Mouse (Mus musculus): ENCODE results near the gene Bbs2.
"Not testable (repeated sequence)": the region's sequence is repeated elsewhere in the genome, so short reads cannot be mapped to it uniquely, and the experiment has no call there.

The Bbs2 gene

GRCm38 (mm10) chr8:94098996-94099395 is 268 bp upstream of the Bbs2 start:
- in situ Hi-C loops (cut with MboI): no loop called here

DNA sequence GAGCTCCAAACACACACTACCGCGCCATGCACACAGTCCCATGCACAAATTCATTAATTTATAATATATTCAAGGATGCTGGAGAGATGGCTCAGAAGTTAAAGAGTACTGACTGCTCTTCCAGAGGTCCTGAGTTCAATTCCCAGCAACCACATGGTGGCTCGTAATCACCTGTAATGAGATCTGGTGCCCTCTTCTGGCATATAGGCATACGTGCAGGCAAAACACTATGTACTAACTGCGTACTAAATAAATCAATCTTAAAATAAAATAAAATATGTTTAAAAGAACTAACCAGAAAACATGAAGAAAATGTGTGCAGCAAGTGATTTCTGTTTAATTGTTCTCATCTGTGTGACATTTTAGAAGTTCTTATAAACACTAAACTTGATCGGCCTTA is 4.4 kb downstream of the Bbs2 start:
- in situ Hi-C loops (cut with MboI): no loop called here

DNA sequence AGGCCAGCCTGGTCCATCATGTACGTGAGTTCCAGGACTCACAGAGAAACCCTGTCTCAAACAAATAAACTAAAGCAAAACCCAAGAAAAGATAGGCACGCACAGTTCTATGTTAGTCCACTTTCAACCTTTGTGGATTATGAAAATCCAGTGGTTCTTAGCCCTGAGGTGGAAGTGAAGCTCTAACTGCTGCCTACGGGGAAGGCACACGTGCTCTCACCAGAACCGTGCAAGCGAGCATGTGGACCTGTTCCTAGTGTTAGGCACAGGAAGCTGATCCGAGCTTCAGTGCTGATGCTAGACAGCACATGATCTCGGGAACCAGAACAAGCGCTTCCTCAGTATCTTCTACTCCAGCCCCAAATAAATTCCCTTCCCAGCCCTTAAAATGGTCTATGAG is 5.9 kb downstream of the Bbs2 start:
- in situ Hi-C loops (cut with MboI): no loop called here

DNA sequence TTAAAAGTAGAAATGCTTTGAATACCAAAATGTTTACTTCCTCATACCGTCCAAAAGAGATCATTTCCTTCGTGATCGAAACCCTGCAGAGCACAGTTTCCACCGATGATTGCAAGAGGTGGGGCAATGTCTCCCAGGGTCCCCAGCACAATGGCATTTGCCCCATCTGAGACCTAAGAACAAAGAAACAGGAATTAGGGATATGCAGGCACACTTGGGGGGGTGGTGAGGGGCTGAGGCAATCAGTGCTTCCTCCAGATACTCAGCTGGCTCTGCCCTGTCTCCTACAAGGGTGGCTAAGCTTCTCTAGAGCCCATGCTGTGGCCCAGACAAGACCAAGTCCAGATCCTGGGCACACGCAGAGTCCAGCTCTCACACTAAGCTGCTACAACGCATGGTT is 9.0 kb downstream of the Bbs2 start:
- in situ Hi-C loops (cut with MboI): no loop called here

DNA sequence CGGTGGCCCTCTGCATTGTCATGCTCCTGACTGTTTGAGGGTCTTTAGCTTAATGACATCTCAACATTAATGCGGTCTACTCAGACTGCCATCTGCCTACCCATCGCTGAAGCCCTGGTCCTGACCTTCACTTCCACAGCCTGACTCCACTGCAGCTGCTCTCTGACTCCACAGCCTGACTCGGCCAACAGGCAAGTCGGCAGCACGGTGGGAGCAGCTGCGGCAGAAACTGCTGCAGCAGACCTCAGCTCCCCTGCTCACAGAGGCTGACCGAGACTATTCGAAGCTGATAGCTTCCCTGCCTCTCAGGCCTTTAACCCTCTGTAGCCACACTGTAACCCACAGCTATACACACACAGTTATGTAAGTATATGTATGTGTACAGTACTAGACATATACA is 10.8 kb downstream of the Bbs2 start:
- in situ Hi-C loops (cut with MboI): no loop called here

DNA sequence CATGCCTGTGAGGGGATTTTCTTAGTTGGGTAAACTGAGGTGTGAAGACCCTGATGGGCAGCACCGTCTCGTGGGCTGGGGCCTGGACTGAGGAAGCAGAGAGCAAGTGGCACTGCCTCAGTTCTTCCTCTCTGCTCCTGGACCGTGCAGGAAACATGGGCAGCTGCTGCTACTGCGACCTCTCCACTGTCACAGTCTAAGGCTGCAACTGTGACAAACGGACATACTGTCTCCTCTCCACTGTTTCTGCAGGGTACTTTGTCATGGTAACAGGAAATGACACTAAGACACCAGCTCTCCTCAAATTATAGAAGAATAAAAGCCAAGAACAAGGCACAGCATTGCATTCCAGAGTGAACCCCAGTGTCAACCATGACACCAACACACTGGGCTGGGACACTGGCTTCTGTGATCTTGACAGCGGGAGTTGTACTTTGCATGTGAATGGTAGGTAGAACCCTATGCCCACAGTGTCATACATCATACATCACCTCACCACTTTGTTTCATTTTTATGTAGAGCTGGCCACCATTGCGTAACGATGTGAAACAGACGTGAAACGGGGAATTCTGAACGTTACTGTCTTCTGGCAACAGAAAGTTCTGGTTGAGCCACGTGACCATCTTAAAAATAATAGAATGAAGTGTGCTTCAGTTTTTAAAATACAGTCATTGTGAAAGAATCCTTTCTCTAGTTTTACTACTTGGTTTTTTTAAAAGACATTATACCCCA is 22.1 kb downstream of the Bbs2 start:
- in situ Hi-C loops (cut with MboI): no loop called here

- in situ Hi-C loops (cut with MboI): no loop called here
These were observed 29.9 kb downstream of the Bbs2 start for GRCm38 (mm10) chr8:94068793-94069192.

DNA sequence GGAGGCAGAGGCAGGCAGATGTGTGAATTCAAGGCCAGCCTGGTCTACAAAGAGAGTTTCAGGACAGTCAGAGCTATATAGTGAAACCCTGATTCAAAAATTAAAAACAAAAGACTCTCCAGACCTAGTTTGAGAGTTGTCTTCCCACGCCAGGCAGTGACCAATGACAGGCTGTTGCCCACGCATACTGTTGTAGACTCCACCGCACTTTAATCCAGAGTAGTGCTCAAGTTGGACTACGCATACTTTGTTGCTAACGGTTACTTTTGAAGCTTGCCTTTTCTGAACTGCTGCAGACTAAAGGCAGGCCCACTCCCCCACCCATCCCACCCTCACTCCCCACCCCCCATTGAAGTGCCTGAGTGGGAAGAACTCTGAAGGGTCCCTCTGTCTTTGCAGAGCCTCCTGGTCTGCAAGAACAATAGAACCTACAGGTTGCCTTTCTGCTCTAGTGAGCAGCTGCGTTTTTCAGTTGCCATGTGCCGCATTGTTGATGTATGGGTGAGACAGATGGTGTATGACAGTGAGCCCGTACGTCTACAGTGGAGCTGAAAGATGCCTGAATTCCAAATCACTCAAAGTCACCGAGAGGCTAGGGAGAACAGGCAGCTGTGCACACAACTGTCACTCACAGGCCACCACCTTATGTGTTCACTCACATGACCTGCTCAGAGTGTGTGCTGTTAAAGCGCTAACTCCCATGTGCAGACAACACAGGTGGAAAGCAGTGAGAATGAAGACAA is 32.4 kb downstream of the Bbs2 start:
- in situ Hi-C loops (cut with MboI): no loop called here

- in situ Hi-C loops (cut with MboI): no loop called here
These were observed 41.4 kb downstream of the Bbs2 start for GRCm38 (mm10) chr8:94057157-94057854.

DNA sequence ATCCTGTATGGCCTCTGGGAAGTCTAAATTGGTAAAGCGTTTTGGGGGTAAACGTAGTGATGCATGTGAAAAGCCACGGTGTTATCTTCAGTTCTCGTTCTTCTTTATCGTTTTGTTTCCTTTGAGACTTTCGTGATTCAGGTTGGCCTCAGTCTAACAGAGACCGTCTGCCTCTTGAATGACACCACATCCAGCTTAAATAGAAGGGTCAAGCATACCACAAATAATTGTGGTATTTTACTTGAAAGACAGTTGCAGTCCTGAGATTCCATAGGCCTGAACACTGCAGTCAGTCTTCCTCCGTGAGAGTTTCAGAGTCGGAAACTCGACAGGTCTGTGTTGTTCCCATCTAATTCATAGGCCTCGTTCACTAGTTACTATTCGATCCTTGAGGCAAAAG is 46.0 kb downstream of the Bbs2 start:
- in situ Hi-C loops (cut with MboI): no loop called here

- in situ Hi-C loops (cut with MboI): no loop called here
These were observed 50.9 kb downstream of the Bbs2 start for GRCm38 (mm10) chr8:94047845-94048244.

- in situ Hi-C loops (cut with MboI): no loop called here
These were observed 60.9 kb downstream of the Bbs2 start for GRCm38 (mm10) chr8:94037806-94038205.

DNA sequence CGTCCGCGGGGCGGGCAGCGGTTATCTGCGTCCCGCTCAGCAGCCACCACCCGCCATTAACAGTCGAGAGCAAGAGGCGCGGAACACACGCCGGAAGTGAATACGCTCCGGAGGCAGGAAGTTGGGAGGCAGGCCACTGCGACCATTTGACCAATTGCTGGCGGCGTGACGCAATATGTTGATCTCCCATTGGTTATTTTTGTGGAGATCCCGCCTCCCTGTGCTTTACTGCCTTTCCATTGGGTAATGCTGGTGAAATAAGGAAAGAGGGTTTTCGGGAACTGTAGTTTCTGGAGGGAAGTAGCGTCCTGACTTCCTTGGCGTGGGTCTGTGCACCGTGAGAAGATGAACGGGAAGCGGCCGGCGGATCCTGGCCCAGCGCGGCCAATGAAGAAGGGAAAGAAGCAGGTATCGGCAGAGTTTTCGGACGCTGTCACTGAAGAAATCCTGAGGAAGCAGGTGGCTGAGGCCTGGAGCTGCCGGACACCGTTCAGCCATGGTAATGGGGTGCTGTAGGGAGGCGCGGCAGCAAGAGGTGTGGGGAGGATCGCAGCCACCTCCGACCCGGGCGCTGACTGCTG is 61.7 kb downstream of the Bbs2 start, which contains the start of the genes Nudt21 and Ogfod1:
Gene Nudt21, minus strand, starts transcription at position 88 of the 581 bp plus-strand sequence.
Gene Ogfod1, plus strand, starts transcription at position 255 of the 581 bp plus-strand sequence.
- in situ Hi-C loops (cut with MboI): no loop called here

DNA sequence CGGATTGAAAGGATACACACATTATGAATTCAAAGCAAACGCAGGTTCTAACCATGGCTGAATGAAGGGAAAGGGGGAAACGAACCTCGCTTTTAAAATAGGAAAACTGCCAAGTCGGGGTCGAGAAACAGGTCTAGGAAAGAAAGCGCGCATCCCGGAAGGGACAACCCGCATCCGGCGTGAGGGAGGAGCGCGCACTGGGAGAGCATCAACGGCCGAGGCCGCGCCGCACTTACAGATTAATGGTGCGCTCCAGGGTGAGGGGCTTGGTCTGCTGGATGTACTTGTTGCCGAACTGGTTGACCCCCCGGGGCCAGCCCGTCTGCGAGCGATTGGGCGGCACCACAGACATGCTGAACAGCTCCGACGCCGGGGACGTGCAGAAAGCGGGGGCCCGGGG is 62.2 kb downstream of the Bbs2 start:
- in situ Hi-C loops (cut with MboI): not testable (repeated sequence)

DNA sequence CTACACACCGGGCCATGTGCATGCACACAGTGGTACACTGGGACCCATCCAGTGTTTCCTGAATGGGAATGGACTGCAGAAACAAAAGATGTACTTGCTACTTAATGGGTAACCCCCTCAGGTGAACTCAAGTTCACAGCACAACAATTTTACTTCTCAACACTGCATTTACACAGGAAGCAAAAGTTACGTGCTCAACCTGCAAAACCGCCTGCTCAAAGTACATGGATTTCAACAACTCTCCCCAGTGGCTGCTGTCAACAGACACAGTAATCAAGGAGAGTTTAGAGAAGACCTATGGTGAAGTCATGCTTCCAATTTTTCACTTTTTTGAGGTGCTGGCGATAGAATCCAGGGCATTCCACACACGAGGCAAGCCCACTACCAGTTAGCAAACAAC is 63.5 kb downstream of the Bbs2 start:
- in situ Hi-C loops (cut with MboI): no loop called here

DNA sequence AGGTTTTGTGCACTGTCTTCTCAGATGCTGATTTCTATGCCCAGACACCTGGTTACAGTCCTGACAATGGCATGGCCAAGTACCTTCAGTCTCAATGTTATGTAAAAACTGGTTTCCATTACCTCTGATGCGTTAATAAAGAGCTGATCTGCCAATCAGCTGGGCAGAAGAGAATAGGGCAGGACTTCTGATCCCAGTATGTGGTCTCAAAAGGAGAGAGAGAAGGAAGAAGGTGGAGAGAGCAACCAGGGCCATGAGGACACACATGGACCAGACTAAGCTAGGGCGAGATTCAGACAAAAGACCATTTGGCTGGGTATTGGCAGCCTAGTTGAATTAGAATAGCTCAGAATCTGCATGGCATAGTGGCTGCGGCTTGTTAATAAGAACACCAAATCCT is 65.1 kb downstream of the Bbs2 start:
- in situ Hi-C loops (cut with MboI): no loop called here

DNA sequence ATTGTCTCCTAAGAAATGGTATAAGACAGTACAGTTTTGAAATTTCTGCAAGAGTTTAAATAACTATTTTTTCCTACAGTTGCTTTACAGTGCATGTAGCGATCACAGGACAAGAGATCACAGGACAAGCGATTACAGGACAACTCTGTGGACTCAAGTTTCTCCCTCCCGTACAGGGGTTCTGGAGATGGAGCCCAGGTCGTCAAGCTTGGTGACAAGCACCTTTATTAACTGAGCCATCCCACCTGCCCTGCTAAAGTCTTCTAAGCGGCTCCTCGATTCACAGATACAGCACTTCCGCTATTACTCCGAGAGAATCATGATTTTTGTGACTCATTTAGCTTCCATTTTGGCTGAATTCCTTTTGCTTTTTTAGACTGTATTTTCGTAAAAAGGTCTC is 69.0 kb downstream of the Bbs2 start:
- in situ Hi-C loops (cut with MboI): no loop called here

- in situ Hi-C loops (cut with MboI): no loop called here
These were observed 74.8 kb downstream of the Bbs2 start for GRCm38 (mm10) chr8:94023916-94024315.
